Mouse (Mus musculus) intestine, embryonic 16.5 days (tissue): ENCODE results near the gene Gm49425. TPM values are rescaled to one million over a fixed set of nuclear protein-coding genes. Genes with fewer than 3 reads are reported as not detected.

Experiments used
- ATAC-seq: fragments of 200-750 bp; cut with Nextera tagmentation; 2 replicates; pipeline ENCODE4 v1.8.0; 2017; ENCODE audit warnings: moderate TSS enrichment, moderate library complexity
- H3K27ac ChIP-seq: fragments of 300-500 bp; sonication (generic); 2 replicates; pipeline ENCODE4 v1.5.1; 2014; ENCODE audit warnings: mild to moderate bottlenecking, low read length
- H3K27me3 ChIP-seq: fragments of 300-500 bp; sonication (generic); replicated peaks from 2 replicates; pipeline ENCODE4 v1.6.1; 2014; ENCODE audit warnings: low read length, control low read depth, mixed read lengths; ENCODE audit not compliant: control insufficient read depth, insufficient read depth
- H3K36me3 ChIP-seq: fragments of 300-500 bp; sonication (generic); 2 replicates; pipeline ENCODE4 v1.6.1; 2014; ENCODE audit warnings: low read length, control low read depth; ENCODE audit not compliant: control insufficient read depth, insufficient read depth
- H3K4me1 ChIP-seq: fragments of 300-500 bp; sonication (generic); 2 replicates; pipeline ENCODE4 v1.6.1; 2014; ENCODE audit warnings: low read length, control low read depth, mixed read lengths; ENCODE audit not compliant: control insufficient read depth, insufficient read depth
- H3K4me2 ChIP-seq: fragments of 300-500 bp; sonication (generic); 2 replicates; pipeline ENCODE4 v1.6.1; 2014; ENCODE audit warnings: low read depth, low read length, control low read depth
- H3K4me3 ChIP-seq: fragments of 300-500 bp; sonication (generic); 2 replicates; pipeline ENCODE4 v1.5.1; 2014; ENCODE audit warnings: mild to moderate bottlenecking, low read length
- H3K9ac ChIP-seq: fragments of 300-500 bp; sonication (generic); 2 replicates; pipeline ENCODE4 v1.6.1; 2014; ENCODE audit warnings: low read depth, low read length
- H3K9me3 ChIP-seq: fragments of 300-500 bp; sonication (generic); 2 replicates; pipeline ENCODE4 v1.6.1; 2016; ENCODE audit warnings: low read length, control low read depth; ENCODE audit not compliant: control insufficient read depth
- WGBS: fragments of 180-500 bp; shearing (Covaris S2); extraction: QIAGEN DNeasy Blood & Tissue Kit; methylation state at CpG from one replicate; pipeline ENCODE4 v1.1.7; 2014; 5-methylcytosine and 5-hydroxymethylcytosine counted together
- microRNA-seq: library from miRNA; unstranded; fragments of <30 nt; microRNA quantifications from one replicate; pipeline ENCODE4, GENCODE M21; 2016
- polyA plus RNA-seq: library from polyadenylated mRNA; unstranded; fragments of >200 nt; fragmentation: Nextera tagmentation; extraction: Ambion mirVana; gene quantifications from 2 replicates; pipeline ENCODE4 v1.2.1, GENCODE M21; 2015

Gm49425 gene
- polyA plus RNA-seq, 1 experiment from 2014 or later, result not detected

DNA sequence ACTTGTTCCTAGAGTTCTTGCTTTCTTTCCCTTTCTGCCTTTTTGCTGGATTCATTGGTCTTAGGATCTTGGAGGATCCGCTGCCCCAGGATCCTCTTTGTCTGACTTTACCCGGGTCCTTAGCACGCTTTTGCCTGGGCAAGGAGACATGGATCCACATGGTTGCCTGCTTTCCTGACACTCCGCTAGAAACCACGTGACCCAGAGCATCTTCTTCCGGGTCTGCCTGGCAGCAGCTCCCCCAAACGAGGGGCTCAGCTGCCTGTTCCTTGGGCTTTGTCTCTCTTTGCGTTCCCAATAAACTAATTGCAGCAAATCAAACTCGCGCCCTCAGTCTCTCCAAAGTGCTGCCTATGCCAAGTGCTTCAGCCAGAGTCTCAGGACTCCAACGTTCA is 37.4 kb downstream of the Gm49425 start:
- no peak for ATAC-seq
- Histone ChIP-seq H3K27ac (no peak overlapping the region), H3K9ac (peak overlapping the region; percentile 44), H3K9me3 (no peaks in the 10 kb centered on the region), H3K27me3 (no peaks in the 10 kb centered on the region), H3K4me3 (peak overlapping the region; percentile 40), H3K36me3 (no peaks in the 10 kb centered on the region), H3K4me1 (0 out of 2 replicates have a peak, but pooled peaks cover 8% of the 10 kb centered on the region), H3K4me2 (peak overlapping the region; percentile 56)
- 32% methylated on average over 11 of the region's 11 CpGs for WGBS

DNA sequence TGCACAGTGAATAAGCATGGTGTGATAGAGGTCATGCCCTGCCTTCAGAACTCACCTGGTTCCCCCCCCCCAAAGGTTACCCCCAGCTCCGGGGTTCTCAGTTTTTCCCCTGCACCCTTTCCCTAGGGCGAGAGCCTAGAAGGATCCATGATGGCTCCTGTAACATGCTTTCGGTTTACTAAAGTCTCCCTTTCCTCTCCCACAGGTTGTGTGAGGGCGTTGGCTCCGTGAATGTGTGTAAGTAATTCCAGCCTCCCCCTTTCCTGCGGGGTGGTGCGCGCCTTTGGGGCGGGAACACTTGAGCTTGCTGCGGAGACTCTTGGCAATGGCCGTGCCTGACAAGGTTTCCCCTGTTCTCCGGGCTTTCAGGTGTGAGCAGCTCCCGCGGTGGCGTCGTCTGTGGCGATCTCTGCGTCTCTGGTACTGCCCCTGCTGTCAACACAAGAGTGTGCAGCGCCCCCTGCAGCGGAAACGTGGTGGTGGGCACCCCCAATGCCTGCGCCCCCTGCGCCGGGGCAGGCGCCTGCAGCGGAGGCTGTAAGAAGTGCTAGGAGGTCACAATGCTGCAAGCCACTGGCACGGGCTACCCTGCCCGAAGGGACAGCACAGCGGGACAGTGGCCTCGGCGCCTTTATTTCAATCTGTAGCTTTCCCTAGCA is 37.9 kb downstream of the Gm49425 start:
- no peak overlapping the region for H3K27ac ChIP-seq
- 0 out of 2 replicates have a peak, but pooled peaks cover 8% of the 10 kb centered on the region for H3K4me1 ChIP-seq
- no peaks in the 10 kb centered on the region for H3K36me3 ChIP-seq
- H3K27me3 ChIP-seq, result no peaks in the 10 kb centered on the region
- 5% methylated on average over 31 of the region's 31 CpGs for WGBS
- H3K4me3 ChIP-seq, result peak overlapping the region; percentile 40
- no peaks in the 10 kb centered on the region for H3K9me3 ChIP-seq
- H3K4me2 ChIP-seq, result peak overlapping the region; percentile 56
- ATAC-seq, result peak; percentile 16; the same call in 1 of the 2 replicates
- peak overlapping the region; percentile 44 for H3K9ac ChIP-seq

DNA sequence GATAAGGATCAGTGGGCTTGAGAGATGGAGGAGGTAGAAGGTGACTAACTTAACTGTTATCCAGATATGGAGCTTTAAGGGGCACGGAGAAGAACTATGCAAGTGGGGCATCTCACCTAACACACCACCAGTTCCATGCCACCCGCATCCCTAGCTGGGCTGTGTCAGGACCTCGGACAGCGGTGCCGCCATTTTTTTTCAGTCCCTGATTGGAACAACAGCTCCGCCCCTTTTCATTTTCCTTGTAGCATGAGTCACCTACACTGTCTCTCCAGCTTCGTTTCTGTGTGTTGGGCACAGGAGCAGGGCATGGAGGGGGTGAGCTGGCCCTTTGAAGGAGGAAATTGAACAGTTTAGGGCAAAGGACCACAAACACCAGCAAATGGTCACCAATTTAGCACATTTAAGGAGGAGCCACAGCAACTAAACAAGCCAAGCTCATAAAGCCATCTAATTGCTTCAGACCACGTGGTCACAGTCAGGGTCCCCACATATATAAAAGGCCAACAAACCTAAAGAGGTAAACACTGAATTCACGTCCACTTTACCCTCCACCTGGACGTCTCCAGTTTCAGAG is 44.0 kb downstream of the Gm49425 start, which contains the start of gene Krt86:
Krt86 (plus strand) TSS at position 527 of the 577 bp plus-strand sequence.
- no peaks in the 10 kb centered on the region for H3K4me1 ChIP-seq
- H3K9ac ChIP-seq, result no peak within 1 kb of the TSS
- no peaks in the 10 kb centered on the region for H3K27me3 ChIP-seq
- no peaks in the 10 kb centered on the region for H3K9me3 ChIP-seq
- H3K4me2 ChIP-seq, result no peak within 1 kb of the TSS
- H3K27ac ChIP-seq, result no peak within 1 kb of the TSS
- 24% methylated on average over 10 of the region's 10 CpGs for WGBS
- H3K4me3 ChIP-seq, result no peak within 1 kb of the TSS
- no peaks in the 10 kb centered on the region for H3K36me3 ChIP-seq
- peak; percentile 38 for ATAC-seq

- Histone ChIP-seq H3K27ac (no peak overlapping the region), H3K36me3 (no peaks in the 10 kb centered on the region), H3K4me1 (no peaks in the 10 kb centered on the region), H3K9ac (no peak overlapping the region), H3K9me3 (no peaks in the 10 kb centered on the region), H3K4me3 (no peak overlapping the region), H3K4me2 (no peak overlapping the region), H3K27me3 (no peaks in the 10 kb centered on the region)
- ATAC-seq, result no peak
- WGBS, result 82% methylated on average over 4 of the region's 4 CpGs
Observed at GRCm38 (mm10) chr15:101469093-101469492, 48.0 kb downstream of the Gm49425 start.

Small RNA genes within 50 kb of the gene (microRNA-seq; reads per million reads assigned to microRNA genes)
- not detected for gene Gm44393

Other genes with a start within 250 kb of the Gm49425 start
- 58.3 and 67.1 TPM in 2 replicates for gene Atg101, start 233.0 kb downstream of the Gm49425 start, polyA plus RNA-seq
- 3.6 and 4.4 TPM in 2 replicates for gene 6030408B16Rik, start 224.0 kb downstream of the Gm49425 start, polyA plus RNA-seq
- gene Krt80, start 147.1 kb downstream of the Gm49425 start, polyA plus RNA-seq, result 1.1 and 1.2 TPM in 2 replicates
- gene Krt7, start 106.2 kb downstream of the Gm49425 start, polyA plus RNA-seq, result 156 and 160 TPM in 2 replicates
- 0.38 and 0.48 TPM in 2 replicates for gene Krt87, start 78.5 kb downstream of the Gm49425 start, polyA plus RNA-seq
- 0.20 TPM in 1 of 2 replicates, not detected in the other for gene Krt88, start 69.5 kb downstream of the Gm49425 start, polyA plus RNA-seq
- not detected in 2 replicates for gene Krt81, start 53.5 kb downstream of the Gm49425 start, polyA plus RNA-seq
- not detected in 2 replicates for gene Krt86, start 43.8 kb downstream of the Gm49425 start, polyA plus RNA-seq
- 0.09 TPM in 1 of 2 replicates, not detected in the other for gene Krt83, start 25.7 kb downstream of the Gm49425 start, polyA plus RNA-seq
- gene Krt84, start 15.6 kb upstream of the Gm49425 start, polyA plus RNA-seq, result 0.28 and 0.53 TPM in 2 replicates
- gene Krt82, start 33.4 kb upstream of the Gm49425 start, polyA plus RNA-seq, result not detected in 2 replicates
- gene Krt90, start 45.7 kb upstream of the Gm49425 start, polyA plus RNA-seq, result 0.09 and 0.16 TPM in 2 replicates
- not detected in 2 replicates for gene Krt75, start 56.6 kb upstream of the Gm49425 start, polyA plus RNA-seq
- gene Gm5414, start 110.9 kb upstream of the Gm49425 start, polyA plus RNA-seq, result 0.11 TPM in 1 of 2 replicates, not detected in the other
- gene Gm5478, start 130.1 kb upstream of the Gm49425 start, polyA plus RNA-seq, result not detected in 2 replicates
- not detected in 2 replicates for gene Krt6b, start 163.0 kb upstream of the Gm49425 start, polyA plus RNA-seq
- 0.07 and 0.39 TPM in 2 replicates for gene Krt6a, start 177.0 kb upstream of the Gm49425 start, polyA plus RNA-seq
- 0.13 and 0.34 TPM in 2 replicates for gene Krt5, start 195.6 kb upstream of the Gm49425 start, polyA plus RNA-seq
- gene Krt71, start 225.8 kb upstream of the Gm49425 start, polyA plus RNA-seq, result not detected in 2 replicates